Mouse (Mus musculus) E14TG2a.4 (cell line): ENCODE measurements around the gene Nck1.

Experiments
- H3K27me3 ChIP-seq: 2 replicates; pipeline ENCODE4 v1.6.1; 2014; ENCODE audit warnings: low read length, control low read depth; ENCODE audit not compliant: insufficient read depth
- H3K36me3 ChIP-seq: 2 replicates; pipeline ENCODE4 v1.6.1; 2014; ENCODE audit warnings: low read length, control low read depth; ENCODE audit not compliant: insufficient read depth
- H3K4me1 ChIP-seq: replicated peaks from 2 replicates; pipeline ENCODE4 v1.6.1; 2014; ENCODE audit warnings: low read depth, low read length, control low read depth
- H3K4me3 ChIP-seq: replicated peaks from 2 replicates; pipeline ENCODE4 v1.5.1; 2014; ENCODE audit warnings: mild to moderate bottlenecking, low read length
- H3K9me3 ChIP-seq: 2 replicates; pipeline ENCODE4 v1.6.1; 2014; ENCODE audit warnings: low read length, control low read depth
- CTCF ChIP-seq: conservative IDR thresholded peaks from 2 replicates; pipeline ENCODE4 v1.5.1; 2014; ENCODE audit warnings: low read length
- NANOG ChIP-seq: IDR thresholded peaks from 2 replicates; pipeline ENCODE4 v1.6.1; 2014; ENCODE audit warnings: borderline replicate concordance, low read length, mixed read lengths
- POU5F1 ChIP-seq: IDR thresholded peaks from 2 replicates; pipeline ENCODE4 v1.6.1; 2014; ENCODE audit warnings: low read length, borderline replicate concordance

Nck1 gene

DNA sequence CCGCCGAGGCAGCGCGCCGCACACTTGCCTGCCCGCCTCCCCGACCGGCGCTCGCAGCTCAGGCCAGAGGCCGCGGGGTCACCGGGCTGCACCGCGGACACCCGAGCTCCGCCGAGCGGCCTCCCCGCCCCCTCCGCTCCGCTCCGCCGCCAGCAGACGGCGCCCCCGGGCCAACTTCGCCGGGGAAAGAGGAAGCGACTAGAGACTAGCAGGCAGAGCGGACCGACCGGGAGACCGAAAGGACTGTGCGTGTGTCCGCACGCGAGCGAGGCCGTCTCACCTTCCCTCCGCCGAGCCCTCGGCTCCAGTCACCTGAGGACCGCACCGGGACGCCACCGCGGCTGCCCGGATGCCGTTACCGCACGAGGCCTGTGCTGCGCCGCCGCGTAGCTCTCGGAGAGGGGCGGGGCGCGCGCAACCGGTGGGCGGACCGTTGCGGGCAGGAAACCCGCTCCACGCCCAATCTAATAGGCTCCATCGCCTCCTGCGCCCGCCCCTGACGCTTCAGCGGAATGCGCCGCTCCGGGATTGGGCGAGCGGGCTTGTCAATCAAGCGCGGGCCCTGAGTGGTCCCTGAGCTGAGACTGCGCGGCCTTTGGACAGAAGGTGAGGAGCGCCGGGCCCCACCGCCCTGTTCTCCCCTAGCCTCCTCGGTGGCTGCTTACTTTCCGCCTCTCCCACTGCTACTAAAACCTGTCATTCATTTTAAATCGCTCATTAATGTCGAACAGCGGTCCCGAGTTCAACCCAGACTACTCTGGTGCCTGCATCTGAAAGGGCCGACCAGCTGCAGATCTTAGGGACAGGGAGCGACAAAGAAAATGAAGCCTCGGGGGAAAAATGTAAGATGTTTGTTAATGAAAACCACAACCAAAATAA lies at the start of gene Nck1:
Nck1 (minus strand) TSS at position 420 of the 879 bp plus-strand sequence.
- peaks cover 5% of the 10 kb centered on the region; the same call in 1 of the 2 replicates for H3K27me3 ChIP-seq
- H3K9me3 ChIP-seq: peaks cover 4% of the 10 kb centered on the region
- H3K4me1 ChIP-seq: peaks cover 18% of the 10 kb centered on the region
- H3K4me3 ChIP-seq: peak within 1 kb of the TSS; percentile 95
- TF ChIP-seq POU5F1 (no peak), CTCF (no peak), NANOG (no peak)
- H3K36me3 ChIP-seq: no peaks in the 10 kb centered on the region

GRCm38 (mm10) chr9:100590462-100590861 lies 44.5 kb upstream of the Nck1 start:
- no peak overlapping the region for H3K4me3 ChIP-seq
- peaks cover 42% of the 10 kb centered on the region for H3K27me3 ChIP-seq
- peaks cover 20% of the 10 kb centered on the region for H3K9me3 ChIP-seq
- H3K4me1 ChIP-seq: no peaks in the 10 kb centered on the region
- TF ChIP-seq NANOG (no peak), POU5F1 (no peak), CTCF (no peak)
- H3K36me3 ChIP-seq: no peaks in the 10 kb centered on the region

DNA sequence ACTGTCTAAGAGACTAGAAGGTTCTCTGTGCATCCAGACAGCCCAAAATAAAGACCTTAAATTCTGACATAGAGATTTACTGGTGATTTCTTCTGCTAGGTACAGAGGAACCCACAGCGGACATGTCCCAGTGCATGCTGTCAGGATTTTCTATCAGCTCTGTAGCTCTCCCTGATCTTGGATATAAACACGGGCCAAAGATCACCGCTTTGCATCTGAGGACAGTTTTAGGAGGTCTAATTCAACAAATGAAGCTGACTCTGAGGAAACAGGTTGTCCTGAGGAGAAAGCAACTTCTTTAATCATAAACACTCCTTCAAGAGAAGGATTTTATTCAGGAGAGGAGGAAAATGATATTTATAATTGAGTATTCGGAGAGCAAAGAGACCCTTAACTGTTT lies 38.1 kb upstream of the Nck1 start:
- H3K27me3 ChIP-seq: peaks cover 64% of the 10 kb centered on the region
- H3K4me3 ChIP-seq: no peak overlapping the region
- H3K9me3 ChIP-seq: peaks cover 10% of the 10 kb centered on the region
- no peak for TF ChIP-seq CTCF
- no peak for TF ChIP-seq POU5F1
- no peak for TF ChIP-seq NANOG
- H3K36me3 ChIP-seq: no peaks in the 10 kb centered on the region
- H3K4me1 ChIP-seq: peaks cover 36% of the 10 kb centered on the region

- no peaks in the 10 kb centered on the region for H3K36me3 ChIP-seq
- peaks cover 40% of the 10 kb centered on the region for H3K4me1 ChIP-seq
- H3K27me3 ChIP-seq: peaks cover 67% of the 10 kb centered on the region
- H3K9me3 ChIP-seq: peaks cover 2% of the 10 kb centered on the region
- H3K4me3 ChIP-seq: no peak overlapping the region
- TF ChIP-seq CTCF: no peak
- no peak for TF ChIP-seq POU5F1
These were observed 37.1 kb upstream of the Nck1 start for GRCm38 (mm10) chr9:100582883-100583575.

DNA sequence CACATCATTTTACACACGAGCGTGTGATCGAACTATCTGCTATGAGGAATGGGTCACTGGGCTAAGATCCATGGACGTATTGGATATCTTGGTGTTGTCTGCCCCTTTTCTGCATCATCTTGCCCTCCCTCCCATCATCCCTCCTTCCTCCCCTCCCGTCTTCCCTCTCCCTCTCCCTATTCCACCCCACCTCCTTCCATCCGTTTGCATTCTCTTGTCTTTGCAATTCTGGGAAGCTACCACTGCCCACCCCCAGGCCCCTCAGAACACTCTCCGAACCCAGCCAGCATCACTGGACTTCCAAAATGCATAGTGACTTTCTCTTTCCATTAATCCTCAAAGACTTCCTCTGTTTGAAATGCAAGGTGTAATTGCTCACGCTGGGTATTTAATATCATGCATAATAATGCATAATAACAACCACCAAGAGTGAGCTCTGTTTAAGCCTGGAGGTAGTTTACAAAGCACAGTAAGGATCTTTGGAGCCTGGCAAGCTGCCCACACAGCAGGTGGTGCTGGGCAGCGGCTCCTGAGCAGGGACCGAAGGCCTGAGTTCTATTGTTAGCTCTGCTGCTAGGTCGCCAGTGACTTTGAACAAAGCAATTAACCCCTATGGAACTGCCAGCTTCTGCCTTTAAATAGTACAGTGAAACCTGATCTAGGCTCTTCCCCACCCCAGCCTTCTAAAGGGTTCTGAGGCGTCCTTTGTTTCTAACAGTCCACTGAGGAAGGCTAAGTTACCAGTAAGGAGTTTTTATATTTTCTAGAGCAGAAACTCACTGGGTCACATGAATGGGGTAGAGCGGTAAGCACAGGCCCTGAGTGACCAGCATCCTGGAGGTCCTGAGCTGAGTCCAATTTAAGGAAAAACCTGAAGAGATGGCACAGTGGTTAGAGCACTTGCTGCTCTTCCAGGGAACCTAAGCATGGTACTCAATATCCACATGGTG lies 35.9 kb upstream of the Nck1 start:
- TF ChIP-seq POU5F1: peak; percentile 79; the same call in 1 of the 2 replicates
- TF ChIP-seq CTCF: no peak
- peak; percentile 42; the same call in 1 of the 2 replicates for TF ChIP-seq NANOG
- Histone ChIP-seq H3K27me3 (peaks cover 66% of the 10 kb centered on the region), H3K4me3 (no peak overlapping the region), H3K9me3 (no peaks in the 10 kb centered on the region), H3K4me1 (peaks cover 43% of the 10 kb centered on the region), H3K36me3 (no peaks in the 10 kb centered on the region)

DNA sequence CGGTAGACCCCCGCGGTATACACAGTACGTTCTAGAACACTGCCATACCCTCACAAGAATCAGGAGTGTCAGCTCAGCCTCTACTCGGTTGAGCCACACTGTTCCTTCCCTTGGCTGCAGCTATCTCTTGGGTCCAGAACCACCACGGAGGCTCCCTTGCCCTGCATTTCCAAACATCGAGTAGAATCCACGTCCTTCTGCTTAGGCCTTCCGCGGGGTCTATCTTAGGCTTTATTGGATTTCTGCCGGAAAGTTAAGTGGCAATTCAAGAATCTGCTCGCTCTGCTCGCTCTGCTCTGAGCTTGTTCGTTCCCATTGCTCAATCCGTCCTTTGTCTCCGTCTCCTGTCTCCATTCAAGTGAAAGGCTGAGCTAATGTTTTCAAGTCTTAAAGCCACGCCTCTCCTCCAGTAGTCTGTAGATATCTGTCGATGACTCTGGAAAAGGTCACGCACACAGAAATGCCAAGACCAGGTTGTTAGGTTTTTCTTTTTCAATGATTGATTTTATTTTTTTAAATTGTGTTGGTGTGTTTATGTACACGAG lies 34.3 kb upstream of the Nck1 start:
- Histone ChIP-seq H3K36me3 (no peaks in the 10 kb centered on the region), H3K4me3 (peak overlapping the region; percentile 35), H3K4me1 (peaks cover 43% of the 10 kb centered on the region), H3K9me3 (no peaks in the 10 kb centered on the region), H3K27me3 (peaks cover 65% of the 10 kb centered on the region)
- TF ChIP-seq NANOG: no peak
- no peak for TF ChIP-seq POU5F1
- TF ChIP-seq CTCF: no peak

DNA sequence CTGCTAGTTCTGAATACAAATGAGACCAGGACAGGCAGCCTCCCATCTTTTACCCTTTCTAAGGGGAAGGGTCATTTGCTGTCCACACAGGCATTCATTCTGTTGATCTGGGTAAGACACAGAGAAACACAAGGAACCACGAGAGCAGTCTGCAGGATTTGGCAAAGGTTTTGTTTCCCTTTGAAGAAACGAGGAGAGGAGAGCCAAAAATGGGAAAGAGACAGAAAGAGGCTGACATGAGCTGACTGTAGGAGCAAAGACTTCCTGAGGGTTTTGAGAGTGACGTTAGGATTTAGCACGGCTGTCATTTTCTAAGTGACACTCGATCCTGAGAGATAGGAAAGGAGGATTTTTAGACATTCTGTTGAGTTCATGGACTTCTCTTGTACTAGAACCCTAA lies 28.0 kb upstream of the Nck1 start:
- H3K9me3 ChIP-seq: no peaks in the 10 kb centered on the region

DNA sequence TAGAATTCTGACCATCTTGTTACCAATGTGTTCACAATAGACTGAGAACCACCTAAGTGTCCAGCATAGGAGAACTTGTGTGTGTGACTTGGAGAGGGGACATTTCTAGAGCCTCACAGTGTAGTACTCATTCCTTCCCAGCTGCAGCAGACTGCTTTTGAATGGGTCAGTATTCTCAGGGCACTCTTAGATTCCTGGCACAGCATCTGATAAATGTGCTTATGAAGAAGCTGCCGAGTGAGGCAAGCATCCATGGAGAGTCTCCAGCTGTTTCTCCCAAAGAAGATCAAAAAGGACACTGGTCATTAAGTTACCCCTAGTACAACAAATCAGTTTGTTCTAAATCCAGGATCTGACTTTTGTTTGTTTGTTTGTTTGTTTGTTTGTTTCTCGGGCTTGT lies 27.4 kb upstream of the Nck1 start:
- TF ChIP-seq CTCF (no peak), POU5F1 (no peak), NANOG (no peak)
- no peak overlapping the region for H3K4me3 ChIP-seq
- H3K36me3 ChIP-seq: no peaks in the 10 kb centered on the region
- H3K9me3 ChIP-seq: no peaks in the 10 kb centered on the region
- H3K27me3 ChIP-seq: peaks cover 78% of the 10 kb centered on the region
- H3K4me1 ChIP-seq: peaks cover 14% of the 10 kb centered on the region

More for the DNA sequence above, 28.0 kb upstream of the Nck1 start:
- peaks cover 18% of the 10 kb centered on the region for H3K4me1 ChIP-seq
- TF ChIP-seq POU5F1 (no peak), CTCF (no peak), NANOG (no peak)
- peaks cover 75% of the 10 kb centered on the region for H3K27me3 ChIP-seq
- no peaks in the 10 kb centered on the region for H3K36me3 ChIP-seq
- H3K4me3 ChIP-seq: no peak overlapping the region
